Mouse (Mus musculus): ENCODE data around the gene Plekho2.

DNA sequence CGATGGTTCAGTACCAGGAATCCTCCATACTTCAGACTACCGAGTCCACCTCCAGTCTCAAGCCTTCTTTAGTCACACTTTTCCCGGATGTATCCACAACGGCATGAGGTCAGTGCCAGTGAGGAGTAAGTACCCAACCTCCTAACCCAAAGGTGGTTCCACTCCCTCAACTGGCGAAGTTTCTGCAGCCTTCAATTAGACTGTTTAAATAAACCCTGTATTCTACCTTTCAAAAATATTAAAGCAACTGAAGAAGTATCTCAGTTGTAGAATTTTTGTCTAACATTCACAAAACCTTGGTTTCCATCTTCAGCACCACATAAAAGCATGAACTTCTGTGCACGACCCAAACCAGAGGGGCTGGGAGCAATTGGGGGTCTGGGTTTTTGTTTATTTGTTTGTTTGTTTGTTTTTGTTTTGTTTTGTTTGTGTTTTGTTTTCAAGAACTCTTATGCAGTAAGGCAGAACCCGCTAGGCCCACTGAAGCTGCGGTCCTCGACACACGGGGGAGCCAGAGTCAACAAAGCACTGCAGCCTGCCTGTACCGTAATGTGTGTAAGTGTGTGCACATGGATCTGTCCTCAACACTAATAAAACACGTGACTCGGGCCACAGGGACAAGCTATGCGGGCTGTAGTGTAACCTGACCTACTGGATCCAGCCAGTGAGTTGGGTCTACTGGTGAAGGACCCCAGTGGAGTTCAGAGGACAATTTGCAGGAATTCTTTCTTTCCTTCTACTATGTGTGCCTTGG lies 56.1 kb downstream of the Plekho2 start:
- peak; percentile 84; the same call in 1 of the 2 replicates for TF ChIP-seq CTCF (IDR thresholded peaks at IDR 0.05; ENCODE audit: control insufficient read depth, insufficient read depth, insufficient replicate concordance, low read depth, low read length)
- no peak for TF ChIP-seq POLR2A (IDR thresholded peaks at IDR 0.05; ENCODE audit: control insufficient read depth, low read depth, low read length)

Measured in testis, adult 2 months (tissue).